Mouse (Mus musculus): ENCODE measurements around the gene Wrap53. TPM values are rescaled to one million over a fixed set of nuclear protein-coding genes. Genes with fewer than 3 reads are reported as not detected.

The Wrap53 gene
- polyA plus RNA-seq, 1 experiment from 2014 or later, result 32.4 TPM

- peak overlapping the region; percentile 75 for H3K9ac ChIP-seq
- H3K9me3 ChIP-seq, result no peaks in the 10 kb centered on the region
- 0% methylated on average over 8 of the region's 8 CpGs for WGBS
- 0 out of 2 replicates have a peak overlapping the region, but pooled peaks have one; percentile 28 for H3K27ac ChIP-seq
- H3K36me3 ChIP-seq, result peaks cover 4% of the 10 kb centered on the region
- H3K27me3 ChIP-seq (replicated peaks), result no peaks in the 10 kb centered on the region
- H3K4me2 ChIP-seq (replicated peaks), result peak overlapping the region; percentile 83
- ATAC-seq (ENCODE audit: low FRiP score, low read depth), result no peak
- peaks cover 26% of the 10 kb centered on the region for H3K4me1 ChIP-seq
- peak overlapping the region; percentile 74 for H3K4me3 ChIP-seq
Observed at GRCm38 (mm10) chr11:69581814-69582213, 1.8 kb upstream of the Wrap53 start.

- ATAC-seq (ENCODE audit: low FRiP score, low read depth), result peak; percentile 75
- under 1% methylated on average over 36 of the region's 36 CpGs for WGBS
Observed at GRCm38 (mm10) chr11:69581147-69581688, 1.2 kb upstream of the Wrap53 start.

DNA sequence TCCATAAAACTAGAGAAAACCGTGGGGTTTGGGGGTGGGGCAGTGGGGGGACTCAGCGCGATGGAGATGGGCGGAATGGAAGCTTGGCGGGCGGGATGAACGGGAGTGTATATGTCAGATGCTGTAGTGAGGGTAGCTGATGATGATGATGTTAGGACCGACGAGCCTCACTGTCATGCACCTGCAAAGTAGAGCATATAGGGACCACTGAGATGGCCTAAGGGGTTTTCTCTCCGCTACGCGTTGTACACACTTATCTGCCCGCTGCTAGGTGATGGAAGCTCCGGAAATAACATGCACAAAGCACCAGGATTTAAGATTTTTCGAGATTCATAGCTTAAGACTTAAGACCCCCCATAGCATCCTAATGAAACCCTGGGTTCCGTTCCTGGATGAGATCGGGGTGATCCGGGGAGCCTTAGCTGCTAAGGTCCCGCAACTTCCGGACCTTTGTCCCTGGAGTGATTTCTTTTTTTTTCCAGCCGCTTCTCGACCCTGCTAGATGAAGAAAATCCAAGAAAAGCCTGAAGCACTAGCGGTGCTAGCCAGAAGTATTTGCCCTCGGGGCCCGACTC is 604 bp upstream of the Wrap53 start:
- H3K4me2 ChIP-seq (replicated peaks), result peak overlapping the region; percentile 83
- peaks cover 34% of the 10 kb centered on the region for H3K4me1 ChIP-seq
- peak overlapping the region; percentile 74 for H3K4me3 ChIP-seq
- H3K9ac ChIP-seq, result peak overlapping the region; percentile 75
- no peaks in the 10 kb centered on the region for H3K27me3 ChIP-seq (replicated peaks)
- peak; percentile 25; the same call in 1 of the 2 replicates for ATAC-seq (ENCODE audit: low FRiP score, low read depth)
- peak overlapping the region; percentile 71 for H3K27ac ChIP-seq
- H3K9me3 ChIP-seq, result no peaks in the 10 kb centered on the region
- WGBS, result under 1% methylated on average over 25 of the region's 25 CpGs
- no peaks in the 10 kb centered on the region for H3K36me3 ChIP-seq

More at GRCm38 (mm10) chr11:69581147-69581688, 1.2 kb upstream of the Wrap53 start:
- Histone ChIP-seq H3K4me1 (peaks cover 30% of the 10 kb centered on the region), H3K9ac (peak overlapping the region; percentile 75), H3K27me3 (replicated peaks) (no peaks in the 10 kb centered on the region), H3K4me3 (peak overlapping the region; percentile 74), H3K9me3 (no peaks in the 10 kb centered on the region), H3K36me3 (no peaks in the 10 kb centered on the region; the same call in 1 of the 2 replicates), H3K4me2 (replicated peaks) (peak overlapping the region; percentile 83), H3K27ac (peak overlapping the region; percentile 71)

DNA sequence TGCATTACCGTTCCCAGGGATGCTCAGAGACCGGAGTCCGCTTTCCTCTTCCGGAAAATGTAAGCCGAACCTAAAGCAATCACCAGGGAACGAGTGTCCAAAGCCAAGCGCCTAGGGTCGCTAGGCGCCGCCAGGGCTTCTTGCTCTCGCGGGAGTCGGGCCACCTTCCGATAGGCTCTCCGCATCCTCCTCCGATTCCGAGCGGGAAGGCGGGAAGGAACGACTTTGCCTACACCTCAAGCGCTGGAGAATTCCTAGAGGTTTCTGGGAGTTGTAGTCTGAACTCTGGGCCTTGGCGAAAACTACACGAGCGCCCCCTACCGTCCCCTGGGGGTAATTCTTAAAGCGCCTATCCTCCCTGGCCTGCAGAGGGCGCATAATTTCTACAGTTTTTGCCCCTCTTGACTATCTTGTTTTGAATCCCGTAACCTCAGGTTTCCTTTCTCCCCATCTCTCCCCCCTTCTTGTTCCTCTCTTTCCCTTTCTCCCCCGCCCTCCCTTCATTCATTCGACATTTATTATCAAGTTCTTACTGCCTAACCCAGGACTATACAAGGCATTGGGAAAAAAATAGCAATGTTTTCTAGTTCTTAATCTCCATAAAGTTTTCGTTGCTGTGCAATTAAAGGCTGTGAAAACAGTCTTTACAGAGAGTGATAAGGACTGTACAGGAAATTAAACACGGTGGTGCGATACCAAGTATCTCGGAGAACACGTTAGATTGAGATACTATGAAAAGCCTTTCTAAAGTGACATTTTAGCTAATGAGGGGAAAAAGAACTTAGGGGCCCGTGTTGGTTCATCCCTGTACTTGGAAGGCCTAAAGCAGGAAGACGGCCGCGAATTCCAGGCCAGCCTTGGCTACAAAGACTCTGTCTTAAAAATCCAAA is 682 bp downstream of the Wrap53 start:
- H3K36me3 ChIP-seq, result peaks cover 7% of the 10 kb centered on the region; the same call in 1 of the 2 replicates
- H3K4me1 ChIP-seq, result peaks cover 34% of the 10 kb centered on the region
- H3K9me3 ChIP-seq, result no peaks in the 10 kb centered on the region
- H3K27ac ChIP-seq, result peak overlapping the region; percentile 71
- H3K4me3 ChIP-seq, result peak overlapping the region; percentile 74
- H3K4me2 ChIP-seq (replicated peaks), result peak overlapping the region; percentile 83
- peak overlapping the region; percentile 75 for H3K9ac ChIP-seq
- peak; percentile 87 for ATAC-seq (ENCODE audit: low FRiP score, low read depth)
- whole genome bisulfite sequencing, result 3% methylated on average over 39 of the region's 39 CpGs
- no peaks in the 10 kb centered on the region for H3K27me3 ChIP-seq (replicated peaks)

DNA sequence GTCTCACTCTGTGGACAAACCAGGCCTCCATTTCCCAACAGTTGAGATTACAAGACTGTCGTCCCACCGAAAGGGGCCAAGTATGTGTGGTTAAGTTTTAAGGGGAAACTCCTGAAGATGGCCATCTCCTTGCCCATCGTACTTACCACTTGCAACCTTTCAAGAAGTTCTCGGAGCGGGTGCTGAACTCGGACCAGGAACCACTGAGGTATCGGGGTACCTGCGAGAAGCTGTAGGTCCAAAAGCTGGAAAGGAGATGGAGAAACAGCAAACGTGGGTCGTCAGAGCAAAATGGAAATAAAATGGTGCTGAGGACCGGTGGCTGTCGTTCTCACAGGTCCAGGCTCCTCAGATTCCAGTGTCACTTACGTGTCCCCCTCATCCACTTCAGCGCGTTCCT is 1.8 kb downstream of the Wrap53 start:
- Histone ChIP-seq H3K27me3 (replicated peaks) (no peaks in the 10 kb centered on the region), H3K4me2 (replicated peaks) (peak overlapping the region; percentile 83), H3K4me1 (peaks cover 34% of the 10 kb centered on the region), H3K4me3 (peak overlapping the region; percentile 68), H3K9ac (peak overlapping the region; percentile 72), H3K27ac (no peak overlapping the region), H3K9me3 (no peaks in the 10 kb centered on the region), H3K36me3 (peaks cover 10% of the 10 kb centered on the region)
- no peak for ATAC-seq (ENCODE audit: low FRiP score, low read depth)
- 14% methylated on average over 15 of the region's 15 CpGs for WGBS

DNA sequence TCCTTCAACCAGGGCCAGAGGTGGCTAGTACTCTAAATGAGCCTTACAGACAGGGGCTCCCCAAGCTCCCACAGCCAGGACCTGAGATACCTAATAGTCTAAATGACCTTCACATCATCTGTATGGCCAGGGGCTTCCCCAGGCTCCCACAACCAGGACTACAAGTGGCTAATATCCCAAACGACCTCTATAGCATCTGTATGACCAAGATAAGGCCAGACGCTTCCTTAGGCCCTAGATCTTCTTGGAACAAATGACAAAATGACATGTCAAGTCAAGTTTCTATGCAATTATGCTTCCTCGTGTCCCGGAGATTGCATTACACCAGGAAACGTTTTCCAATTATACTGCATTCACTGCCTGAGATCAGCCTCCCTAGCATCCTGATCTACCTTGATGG is 3.7 kb downstream of the Wrap53 start:
- Histone ChIP-seq H3K27ac (no peak overlapping the region), H3K4me3 (no peak overlapping the region), H3K36me3 (peaks cover 16% of the 10 kb centered on the region), H3K4me1 (peaks cover 26% of the 10 kb centered on the region), H3K4me2 (replicated peaks) (no peak overlapping the region), H3K27me3 (replicated peaks) (no peaks in the 10 kb centered on the region), H3K9me3 (no peaks in the 10 kb centered on the region), H3K9ac (no peak overlapping the region)
- 77% methylated on average over 5 of the region's 5 CpGs for WGBS
- ATAC-seq (ENCODE audit: low FRiP score, low read depth), result no peak

DNA sequence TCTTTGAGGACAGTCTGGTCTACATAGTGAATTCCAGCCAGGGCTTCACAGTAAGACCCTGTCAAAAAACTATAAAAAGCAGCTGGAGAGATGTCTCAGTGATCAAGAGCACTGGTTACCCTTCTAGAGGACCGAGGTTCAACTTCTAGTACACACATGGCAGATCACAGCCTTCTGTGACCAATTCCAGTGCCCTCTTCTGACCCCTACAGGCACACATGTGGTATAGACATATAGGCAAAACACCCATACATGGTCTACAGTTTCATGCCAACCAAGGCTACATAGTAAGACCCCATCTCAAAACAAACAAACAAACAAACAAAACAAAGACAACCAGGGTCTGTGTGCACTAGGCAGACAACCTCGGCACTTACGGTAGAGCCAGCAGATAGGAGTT is 4.8 kb downstream of the Wrap53 start:
- 71% methylated on average over 3 of the region's 3 CpGs for WGBS
- H3K9ac ChIP-seq, result no peak overlapping the region
- no peak overlapping the region for H3K4me3 ChIP-seq
- H3K4me1 ChIP-seq, result peaks cover 26% of the 10 kb centered on the region
- no peak overlapping the region for H3K27ac ChIP-seq
- ATAC-seq (ENCODE audit: low FRiP score, low read depth), result no peak
- H3K36me3 ChIP-seq, result peaks cover 27% of the 10 kb centered on the region
- no peaks in the 10 kb centered on the region for H3K27me3 ChIP-seq (replicated peaks)
- H3K4me2 ChIP-seq (replicated peaks), result no peak overlapping the region
- H3K9me3 ChIP-seq, result no peaks in the 10 kb centered on the region

DNA sequence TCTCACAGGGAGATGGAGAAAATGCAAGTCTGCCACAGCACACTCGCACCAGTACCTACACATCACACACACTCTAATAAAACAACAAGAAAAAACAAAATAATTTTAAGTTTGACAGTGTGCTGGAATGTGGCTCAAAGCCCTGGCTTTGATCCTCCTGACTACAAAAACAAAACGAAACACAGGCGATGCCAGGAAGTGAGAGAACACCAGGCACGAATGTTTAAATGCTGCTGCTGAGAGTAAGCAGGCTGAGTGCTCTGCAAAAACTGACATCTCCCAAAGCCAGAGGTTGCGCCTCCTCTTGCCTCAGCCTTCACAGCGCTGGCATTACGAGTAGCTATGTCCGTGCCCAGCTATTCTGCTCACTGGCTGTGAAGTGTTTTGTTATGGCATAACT is 14.9 kb downstream of the Wrap53 start:
- Histone ChIP-seq H3K27me3 (replicated peaks) (no peaks in the 10 kb centered on the region), H3K4me3 (no peak overlapping the region), H3K27ac (no peak overlapping the region), H3K4me2 (replicated peaks) (no peak overlapping the region), H3K9ac (no peak overlapping the region), H3K4me1 (peaks cover 21% of the 10 kb centered on the region), H3K9me3 (no peaks in the 10 kb centered on the region), H3K36me3 (peaks cover 49% of the 10 kb centered on the region)
- 83% methylated on average over 8 of the region's 8 CpGs for WGBS
- no peak for ATAC-seq (ENCODE audit: low FRiP score, low read depth)

- 39% methylated on average over 3 of the region's 3 CpGs for WGBS
- Histone ChIP-seq H3K4me2 (replicated peaks) (no peak overlapping the region), H3K27me3 (replicated peaks) (no peaks in the 10 kb centered on the region), H3K4me1 (peaks cover 26% of the 10 kb centered on the region), H3K27ac (no peak overlapping the region), H3K36me3 (peaks cover 44% of the 10 kb centered on the region), H3K9me3 (no peaks in the 10 kb centered on the region), H3K4me3 (no peak overlapping the region), H3K9ac (no peak overlapping the region)
- no peak for ATAC-seq (ENCODE audit: low FRiP score, low read depth)
Observed at GRCm38 (mm10) chr11:69564391-69564790, 15.7 kb downstream of the Wrap53 start.

- Histone ChIP-seq H3K4me1 (peaks cover 37% of the 10 kb centered on the region), H3K4me2 (replicated peaks) (no peak overlapping the region), H3K27ac (no peak overlapping the region), H3K36me3 (peaks cover 42% of the 10 kb centered on the region), H3K9ac (peak overlapping the region; percentile 13; the same call in 1 of the 2 replicates), H3K9me3 (no peaks in the 10 kb centered on the region), H3K4me3 (no peak overlapping the region), H3K27me3 (replicated peaks) (no peaks in the 10 kb centered on the region)
- no peak for ATAC-seq (ENCODE audit: low FRiP score, low read depth)
- 86% methylated on average over 13 of the region's 13 CpGs for WGBS
Observed at GRCm38 (mm10) chr11:69563373-69563772, 16.7 kb downstream of the Wrap53 start.

DNA sequence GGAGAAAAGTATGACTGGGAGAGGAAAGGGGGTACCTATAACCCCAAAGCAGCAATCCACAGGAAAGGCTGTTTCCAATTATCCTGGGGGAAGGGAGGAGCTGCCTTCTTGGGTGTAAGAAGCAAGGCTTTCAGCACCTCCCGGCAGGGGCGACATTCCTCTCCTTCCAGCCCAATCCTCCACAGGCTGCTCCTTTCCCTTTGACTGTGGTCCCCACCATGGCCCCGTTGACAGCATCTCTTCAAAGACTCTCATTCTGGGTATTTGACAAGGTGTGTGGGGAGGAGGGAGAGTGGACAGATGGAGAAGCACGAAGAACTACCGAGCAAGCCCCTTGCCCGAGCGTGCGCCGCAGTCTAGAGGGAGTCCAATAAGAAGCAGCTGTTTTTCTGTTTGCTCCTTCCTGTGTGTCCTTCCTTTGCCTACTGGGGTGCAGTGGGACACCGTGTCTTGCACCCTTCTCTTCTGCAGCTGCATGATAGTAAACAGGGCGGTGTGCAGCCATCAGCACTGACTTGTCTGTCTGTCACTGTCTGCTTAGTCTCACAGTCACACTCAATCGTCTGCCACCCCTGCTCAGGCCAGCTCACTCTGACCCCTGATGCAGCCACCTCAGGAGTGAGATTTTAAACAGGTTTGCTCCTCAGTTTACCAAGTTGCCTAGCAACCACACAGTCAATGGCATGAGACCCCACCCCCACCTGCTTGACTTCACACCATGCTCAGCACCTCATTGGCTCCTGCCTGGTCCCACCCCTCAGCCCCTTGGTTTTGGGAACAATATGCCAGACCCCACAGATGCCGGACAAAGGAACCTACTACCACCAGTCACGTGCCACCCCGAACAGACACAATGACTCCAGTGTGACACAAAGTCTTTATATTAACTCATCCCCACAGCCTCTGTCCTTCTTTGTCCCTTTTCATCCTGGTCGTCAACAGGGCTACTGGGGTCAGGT is 18.9 kb downstream of the Wrap53 start:
- 0 out of 2 replicates have a peak, but pooled peaks have one; percentile 18 for ATAC-seq (ENCODE audit: low FRiP score, low read depth)
- 23% methylated on average over 16 of the region's 16 CpGs for WGBS
- peak overlapping the region; percentile 95 for H3K4me2 ChIP-seq (replicated peaks)
- no peaks in the 10 kb centered on the region for H3K27me3 ChIP-seq (replicated peaks)
- 0 out of 2 replicates have a peak overlapping the region, but pooled peaks have one; percentile 4 for H3K27ac ChIP-seq
- H3K4me3 ChIP-seq, result no peak overlapping the region
- peak overlapping the region; percentile 91 for H3K9ac ChIP-seq
- peaks cover 31% of the 10 kb centered on the region for H3K36me3 ChIP-seq
- peaks cover 59% of the 10 kb centered on the region for H3K4me1 ChIP-seq
- no peaks in the 10 kb centered on the region for H3K9me3 ChIP-seq
